Mouse (Mus musculus): Measurements from ENCODE around the gene Hamp.
A peak's percentile ranks its signal among the peaks of the same experiment; 100 is the strongest.
"Not testable (repeated sequence)": the region's sequence is repeated elsewhere in the genome, so short reads cannot be mapped to it uniquely, and the experiment has no call there.

Gene Hamp

DNA sequence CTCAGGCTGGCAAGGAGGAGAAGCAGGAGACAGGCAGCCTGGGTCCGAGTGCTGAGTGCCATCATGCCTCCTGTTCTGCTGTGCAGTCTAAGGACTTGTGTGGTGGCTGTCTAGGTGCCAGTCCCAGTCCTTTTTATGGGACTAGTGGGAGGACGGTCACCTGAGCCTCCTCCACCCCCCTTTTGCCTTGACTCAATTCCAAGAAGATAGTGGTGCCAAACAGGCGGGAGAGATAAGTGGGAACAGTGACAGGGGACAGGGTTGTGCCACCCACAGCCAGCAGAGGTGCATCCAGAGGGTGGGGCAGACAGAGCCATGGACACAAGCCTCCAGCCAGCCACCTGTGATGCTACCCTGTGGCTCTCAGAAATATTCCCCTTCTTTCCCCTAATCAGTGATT, 19.8 kb downstream of the Hamp start:
- TF ChIP-seq POU5F1 (IDR thresholded peaks at IDR 0.05; ENCODE audit: borderline replicate concordance, low read length) (no peak), NANOG (IDR thresholded peaks at IDR 0.05; ENCODE audit: borderline replicate concordance, low read length) (no peak), CTCF (conservative IDR thresholded peaks at IDR 0.05; ENCODE audit: low read length) (no peak)
- Histone ChIP-seq H3K27me3 (ENCODE audit: insufficient read depth, low read length) (no peaks in the 10 kb centered on the region), H3K9me3 (ENCODE audit: low read length) (peaks cover 30% of the 10 kb centered on the region), H3K36me3 (ENCODE audit: insufficient read depth, low read length) (no peaks in the 10 kb centered on the region), H3K4me1 (replicated peaks; ENCODE audit: low read depth, low read length) (peaks cover 2% of the 10 kb centered on the region; the same call in 1 of the 2 replicates), H3K4me3 (replicated peaks; ENCODE audit: low read length) (no peak overlapping the region)

DNA sequence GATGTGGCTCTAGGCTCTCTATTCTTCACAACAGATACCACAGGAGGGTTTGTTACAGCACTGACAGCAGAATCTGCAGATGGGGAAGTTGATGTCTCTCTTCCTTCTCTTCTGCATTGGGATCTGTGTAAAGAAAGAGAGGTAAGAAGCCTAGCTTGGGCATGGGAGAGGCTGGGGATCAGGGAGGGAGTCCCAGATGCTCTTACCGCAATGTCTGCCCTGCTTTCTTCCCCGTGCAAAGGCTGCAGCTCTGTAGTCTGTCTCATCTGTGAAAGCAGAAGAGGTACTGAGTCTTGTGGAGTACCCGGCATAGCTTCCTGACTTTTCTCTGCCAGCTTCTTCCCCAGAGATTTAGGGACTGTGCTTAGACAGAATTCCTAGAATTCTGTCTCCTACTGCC, 21.3 kb downstream of the Hamp start:
- H3K27me3 ChIP-seq (ENCODE audit: insufficient read depth, low read length); H3K4me1 ChIP-seq (replicated peaks; ENCODE audit: low read depth, low read length); H3K4me3 ChIP-seq (replicated peaks; ENCODE audit: low read length); H3K36me3 ChIP-seq (ENCODE audit: insufficient read depth, low read length): not testable (repeated sequence)
- peaks cover 28% of the 10 kb centered on the region for H3K9me3 ChIP-seq (ENCODE audit: low read length)

DNA sequence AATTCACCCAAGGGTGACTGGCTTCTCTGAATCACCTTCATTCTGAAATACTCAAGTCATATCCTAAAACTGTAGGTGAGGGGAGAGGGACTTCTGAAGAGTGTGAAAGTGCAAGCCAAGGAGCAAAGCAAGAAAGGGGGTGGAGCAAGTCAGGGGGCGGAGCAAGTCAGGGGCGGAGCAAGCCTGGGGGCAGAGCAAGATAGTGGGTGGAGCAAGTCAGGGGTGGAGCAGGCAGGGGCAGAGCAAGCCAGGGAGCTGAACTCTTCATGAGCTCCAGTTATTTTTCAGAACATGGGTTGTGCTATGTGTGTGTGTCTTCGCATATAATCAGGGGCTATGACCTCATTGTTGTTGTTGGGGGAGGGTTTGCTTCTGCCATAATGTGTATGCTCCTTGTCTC, 23.6 kb downstream of the Hamp start:
- TF ChIP-seq POU5F1 (IDR thresholded peaks at IDR 0.05; ENCODE audit: borderline replicate concordance, low read length): no peak
- TF ChIP-seq NANOG (IDR thresholded peaks at IDR 0.05; ENCODE audit: borderline replicate concordance, low read length): no peak
- no peak for TF ChIP-seq CTCF (conservative IDR thresholded peaks at IDR 0.05; ENCODE audit: low read length)
- no peak overlapping the region for H3K4me3 ChIP-seq (replicated peaks; ENCODE audit: low read length)
- peaks cover 27% of the 10 kb centered on the region for H3K4me1 ChIP-seq (replicated peaks; ENCODE audit: low read depth, low read length)
- H3K9me3 ChIP-seq (ENCODE audit: low read length): peaks cover 11% of the 10 kb centered on the region
- no peaks in the 10 kb centered on the region for H3K36me3 ChIP-seq (ENCODE audit: insufficient read depth, low read length)
- no peaks in the 10 kb centered on the region for H3K27me3 ChIP-seq (ENCODE audit: insufficient read depth, low read length)

DNA sequence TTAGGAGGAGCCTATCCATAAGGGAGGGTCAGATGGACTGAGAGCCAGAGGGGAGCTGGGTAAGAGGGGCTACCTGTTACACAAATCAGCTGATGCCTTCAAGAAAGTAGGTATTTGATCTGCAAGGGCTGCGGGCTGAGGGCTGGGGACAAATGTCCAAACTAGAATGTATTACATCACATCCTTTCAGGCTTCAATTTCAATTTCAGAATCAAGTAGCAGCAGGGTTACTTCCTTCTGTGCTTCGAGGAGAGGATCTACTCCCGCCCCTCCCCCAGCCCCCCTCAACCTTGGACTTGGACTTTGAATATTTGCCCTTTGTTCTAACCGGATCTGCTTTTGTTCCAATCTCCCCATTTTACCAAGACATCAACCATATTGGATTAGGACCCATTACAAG, 26.6 kb downstream of the Hamp start:
- peaks cover 44% of the 10 kb centered on the region for H3K4me1 ChIP-seq (replicated peaks; ENCODE audit: low read depth, low read length)
- TF ChIP-seq CTCF (conservative IDR thresholded peaks at IDR 0.05; ENCODE audit: low read length) (no peak), POU5F1 (IDR thresholded peaks at IDR 0.05; ENCODE audit: borderline replicate concordance, low read length) (no peak), NANOG (IDR thresholded peaks at IDR 0.05; ENCODE audit: borderline replicate concordance, low read length) (no peak)
- H3K27me3 ChIP-seq (ENCODE audit: insufficient read depth, low read length): no peaks in the 10 kb centered on the region; the same call in 1 of the 2 replicates
- peak overlapping the region; percentile 41 for H3K4me3 ChIP-seq (replicated peaks; ENCODE audit: low read length)
- no peaks in the 10 kb centered on the region for H3K9me3 ChIP-seq (ENCODE audit: low read length)
- H3K36me3 ChIP-seq (ENCODE audit: insufficient read depth, low read length): no peaks in the 10 kb centered on the region

DNA sequence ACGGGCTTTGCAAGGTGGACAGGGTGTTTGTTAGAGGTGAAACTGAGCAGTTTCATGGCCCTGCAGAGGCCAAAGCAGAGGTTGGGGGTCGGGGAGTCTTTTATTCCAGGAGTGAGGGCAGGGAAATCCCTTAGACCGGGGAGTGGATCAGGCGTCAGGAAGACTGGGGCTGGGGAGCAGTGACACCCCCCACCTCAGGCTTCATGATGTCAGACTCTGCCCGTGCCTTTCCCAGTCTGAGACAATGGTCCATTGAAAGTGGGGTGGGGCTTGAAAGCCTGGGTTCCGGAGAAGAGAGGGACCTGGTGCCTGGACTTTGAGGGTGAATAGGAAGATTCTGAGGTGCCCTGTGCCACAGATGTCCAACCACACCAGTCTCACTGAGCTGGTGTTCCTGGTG, 27.1 kb downstream of the Hamp start:
- Histone ChIP-seq H3K36me3 (ENCODE audit: insufficient read depth, low read length) (no peaks in the 10 kb centered on the region), H3K9me3 (ENCODE audit: low read length) (no peaks in the 10 kb centered on the region), H3K4me3 (replicated peaks; ENCODE audit: low read length) (peak overlapping the region; percentile 41), H3K27me3 (ENCODE audit: insufficient read depth, low read length) (no peaks in the 10 kb centered on the region; the same call in 1 of the 2 replicates), H3K4me1 (replicated peaks; ENCODE audit: low read depth, low read length) (peaks cover 44% of the 10 kb centered on the region)
- TF ChIP-seq NANOG (IDR thresholded peaks at IDR 0.05; ENCODE audit: borderline replicate concordance, low read length) (no peak), CTCF (conservative IDR thresholded peaks at IDR 0.05; ENCODE audit: low read length) (no peak), POU5F1 (IDR thresholded peaks at IDR 0.05; ENCODE audit: borderline replicate concordance, low read length) (no peak)

DNA sequence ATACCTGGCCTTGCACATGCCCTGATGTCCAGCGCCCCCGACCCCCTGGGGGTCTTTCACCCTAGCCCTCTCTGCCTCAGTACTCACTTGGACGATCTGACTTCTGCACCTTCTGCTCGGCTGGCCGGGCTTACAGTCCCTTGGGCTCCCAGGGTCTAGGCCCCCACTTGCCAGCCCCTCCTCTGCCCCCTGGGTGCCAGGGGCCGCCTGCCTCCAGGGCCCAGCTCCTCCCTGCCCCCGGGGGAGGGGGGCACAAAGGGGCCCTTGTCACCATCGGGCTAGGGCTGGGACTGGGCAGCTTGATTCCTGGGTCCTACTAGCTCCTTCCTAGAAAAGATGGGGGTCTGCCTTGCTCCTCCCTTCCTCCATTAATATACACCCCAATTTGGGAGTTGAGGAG, 29.1 kb downstream of the Hamp start, which contains the start of gene Mag:
Gene Mag (minus strand): TSS at position 142 of the 400 bp plus-strand sequence.
- Histone ChIP-seq H3K27me3 (ENCODE audit: insufficient read depth, low read length) (peaks cover 4% of the 10 kb centered on the region; the same call in 1 of the 2 replicates), H3K4me1 (replicated peaks; ENCODE audit: low read depth, low read length) (peaks cover 42% of the 10 kb centered on the region), H3K9me3 (ENCODE audit: low read length) (no peaks in the 10 kb centered on the region), H3K4me3 (replicated peaks; ENCODE audit: low read length) (no peak within 1 kb of the TSS), H3K36me3 (ENCODE audit: insufficient read depth, low read length) (no peaks in the 10 kb centered on the region)
- no peak for TF ChIP-seq CTCF (conservative IDR thresholded peaks at IDR 0.05; ENCODE audit: low read length)
- no peak for TF ChIP-seq NANOG (IDR thresholded peaks at IDR 0.05; ENCODE audit: borderline replicate concordance, low read length)
- TF ChIP-seq POU5F1 (IDR thresholded peaks at IDR 0.05; ENCODE audit: borderline replicate concordance, low read length): no peak

DNA sequence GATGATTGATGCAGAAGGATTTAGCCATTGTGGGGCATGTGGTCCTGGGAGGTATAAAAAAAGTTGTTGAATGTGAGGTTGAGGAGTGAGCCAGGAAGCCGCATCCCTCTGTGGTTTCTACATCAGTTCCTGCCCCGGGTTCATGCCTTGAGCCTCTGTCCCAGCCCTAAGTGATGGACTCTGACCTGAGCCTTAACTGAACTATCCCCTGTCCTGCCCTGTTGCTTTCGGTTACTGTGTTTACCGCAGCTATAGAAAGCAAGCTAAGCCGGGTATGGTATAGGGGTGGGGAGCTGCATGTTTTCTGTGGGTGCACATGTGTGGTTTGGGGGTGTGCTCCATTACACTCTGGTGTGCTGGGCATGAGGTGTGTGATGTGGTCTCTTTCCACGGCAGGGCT, 34.1 kb downstream of the Hamp start:
- Histone ChIP-seq H3K9me3 (ENCODE audit: low read length) (no peaks in the 10 kb centered on the region; the same call in 1 of the 2 replicates), H3K4me1 (replicated peaks; ENCODE audit: low read depth, low read length) (peaks cover 22% of the 10 kb centered on the region), H3K27me3 (ENCODE audit: insufficient read depth, low read length) (peaks cover 25% of the 10 kb centered on the region), H3K36me3 (ENCODE audit: insufficient read depth, low read length) (no peaks in the 10 kb centered on the region), H3K4me3 (replicated peaks; ENCODE audit: low read length) (no peak overlapping the region)
- TF ChIP-seq NANOG (IDR thresholded peaks at IDR 0.05; ENCODE audit: borderline replicate concordance, low read length) (no peak), POU5F1 (IDR thresholded peaks at IDR 0.05; ENCODE audit: borderline replicate concordance, low read length) (no peak), CTCF (conservative IDR thresholded peaks at IDR 0.05; ENCODE audit: low read length) (no peak)

DNA sequence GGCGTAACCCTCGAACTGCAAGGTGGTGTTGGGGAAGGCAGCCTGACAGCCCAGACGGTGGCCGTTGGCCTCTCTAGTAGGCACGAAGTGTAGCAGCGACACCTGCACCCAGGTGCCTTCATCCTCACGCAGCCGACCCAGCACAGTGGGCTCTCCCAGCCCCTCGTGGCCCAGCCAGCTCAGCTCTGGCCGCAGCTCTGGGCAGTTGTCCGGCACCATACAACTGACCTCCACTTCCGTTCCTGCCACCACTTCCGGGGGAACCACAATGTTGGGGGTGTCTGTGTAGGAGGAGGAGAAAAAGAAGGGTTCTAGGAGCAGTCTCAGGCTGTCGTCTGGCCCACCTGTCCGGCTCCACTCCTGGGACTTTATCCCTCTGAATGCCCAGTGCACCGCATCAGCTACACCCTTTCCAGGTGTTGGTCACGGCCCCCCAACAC, 34.8 kb downstream of the Hamp start:
- H3K4me1 ChIP-seq (replicated peaks; ENCODE audit: low read depth, low read length): peaks cover 18% of the 10 kb centered on the region
- H3K4me3 ChIP-seq (replicated peaks; ENCODE audit: low read length): peak overlapping the region; percentile 65
- H3K9me3 ChIP-seq (ENCODE audit: low read length): no peaks in the 10 kb centered on the region; the same call in 1 of the 2 replicates
- TF ChIP-seq NANOG (IDR thresholded peaks at IDR 0.05; ENCODE audit: borderline replicate concordance, low read length): no peak
- TF ChIP-seq POU5F1 (IDR thresholded peaks at IDR 0.05; ENCODE audit: borderline replicate concordance, low read length): no peak
- TF ChIP-seq CTCF (conservative IDR thresholded peaks at IDR 0.05; ENCODE audit: low read length): no peak
- peaks cover 25% of the 10 kb centered on the region for H3K27me3 ChIP-seq (ENCODE audit: insufficient read depth, low read length)
- no peaks in the 10 kb centered on the region for H3K36me3 ChIP-seq (ENCODE audit: insufficient read depth, low read length)

DNA sequence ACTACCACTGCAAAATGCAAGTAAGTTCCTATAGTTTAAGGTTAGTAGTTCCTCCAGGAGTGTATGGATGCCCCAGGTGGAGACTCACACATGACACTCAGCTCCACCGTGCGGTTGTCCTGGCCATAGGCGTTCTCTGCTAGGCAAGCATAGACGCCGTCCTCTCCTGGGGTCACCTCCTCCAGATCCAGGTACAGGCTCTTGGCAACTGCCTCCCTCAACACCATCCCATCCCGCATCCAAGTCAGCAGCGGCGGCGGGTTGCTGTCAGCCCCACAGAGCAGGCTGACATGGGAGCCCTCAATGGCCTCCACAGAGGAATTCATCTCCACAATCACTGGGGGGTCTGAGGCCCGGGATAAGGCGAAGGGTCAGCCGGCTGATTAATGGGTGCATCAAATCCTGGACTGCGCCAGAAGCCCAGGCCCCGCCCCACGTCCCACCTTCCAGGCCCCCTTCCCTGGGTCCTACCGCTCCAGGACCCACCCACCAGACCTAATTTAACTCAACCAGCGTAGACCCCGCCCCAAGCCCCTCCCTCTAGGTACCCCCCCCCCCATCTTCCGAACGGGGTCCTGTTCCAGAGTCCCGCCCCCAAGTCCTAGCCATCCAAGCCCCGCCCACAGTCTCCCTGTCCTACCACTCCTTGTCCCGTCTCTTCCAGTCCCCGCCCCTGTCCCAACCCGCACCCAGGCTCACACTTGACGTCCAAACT, 35.4 kb downstream of the Hamp start:
- no peaks in the 10 kb centered on the region for H3K36me3 ChIP-seq (ENCODE audit: insufficient read depth, low read length)
- TF ChIP-seq NANOG (IDR thresholded peaks at IDR 0.05; ENCODE audit: borderline replicate concordance, low read length) (no peak), CTCF (conservative IDR thresholded peaks at IDR 0.05; ENCODE audit: low read length) (no peak), POU5F1 (IDR thresholded peaks at IDR 0.05; ENCODE audit: borderline replicate concordance, low read length) (no peak)
- H3K4me1 ChIP-seq (replicated peaks; ENCODE audit: low read depth, low read length): peaks cover 16% of the 10 kb centered on the region
- peaks cover 25% of the 10 kb centered on the region for H3K27me3 ChIP-seq (ENCODE audit: insufficient read depth, low read length)
- no peaks in the 10 kb centered on the region; the same call in 1 of the 2 replicates for H3K9me3 ChIP-seq (ENCODE audit: low read length)
- H3K4me3 ChIP-seq (replicated peaks; ENCODE audit: low read length): peak overlapping the region; percentile 65
